Mouse (Mus musculus): ENCODE measurements at regions not wholly inside any gene's neighbourhood (a gene's known extent, or its start where the extent isn't known, plus 50 kb on each side); places are given as distances from the start of the nearest gene placed in this dataset.

DNA sequence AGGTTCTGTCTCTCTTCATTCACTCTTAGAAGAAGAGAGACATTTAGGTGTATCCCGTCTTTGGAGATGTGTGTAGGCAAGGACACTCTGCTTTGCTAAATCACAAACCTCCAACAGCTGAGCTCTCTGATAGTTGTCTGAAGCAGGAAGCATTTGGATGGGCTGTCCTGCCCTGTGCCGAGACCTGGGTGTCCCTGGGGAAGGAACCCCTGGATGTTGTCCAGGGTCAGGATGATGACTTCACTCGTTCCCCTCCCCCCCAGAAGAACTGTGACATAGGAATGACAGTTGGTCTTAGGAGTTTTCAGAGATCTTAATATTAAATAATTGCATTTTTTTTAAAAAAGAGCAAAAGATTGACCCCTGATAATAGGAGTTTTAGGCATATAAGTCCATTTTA lies 197.9 kb upstream of the Arid1b start:
- no peaks in the 10 kb centered on the region for H3K27me3 ChIP-seq (ENCODE audit: control insufficient read depth, insufficient read depth, low read length, poor library complexity, severe bottlenecking)
- no peak for DNase-seq (ENCODE audit: low read depth, low spot score)
- no peaks in the 10 kb centered on the region for H3K36me3 ChIP-seq (ENCODE audit: control insufficient read depth, insufficient read depth, low read length, poor library complexity, severe bottlenecking)

DNA sequence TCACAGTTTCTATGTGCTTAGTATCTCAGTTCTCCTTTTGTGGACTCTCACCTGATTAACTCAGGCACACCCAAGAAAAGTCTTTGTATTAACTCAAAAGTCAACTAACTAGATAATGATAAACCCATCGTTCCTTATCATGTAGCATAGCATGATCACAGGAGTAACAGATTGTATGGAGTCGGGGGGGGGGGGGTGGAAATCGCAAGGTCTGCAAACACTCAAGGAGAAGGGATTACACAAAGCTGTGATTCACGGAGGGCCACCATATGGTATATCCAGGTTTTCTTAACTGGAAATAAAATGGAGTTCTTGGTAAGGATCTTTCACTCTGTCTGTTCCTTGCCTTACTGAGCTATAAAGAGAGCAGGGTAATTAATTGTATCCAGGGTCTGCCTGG lies 190.1 kb upstream of the Arid1b start:
- DNase-seq (ENCODE audit: low read depth, low spot score) = no peak
- Histone ChIP-seq H3K27me3 (ENCODE audit: control insufficient read depth, insufficient read depth, low read length, poor library complexity, severe bottlenecking) (no peaks in the 10 kb centered on the region), H3K36me3 (ENCODE audit: control insufficient read depth, insufficient read depth, low read length, poor library complexity, severe bottlenecking) (no peaks in the 10 kb centered on the region)

DNA sequence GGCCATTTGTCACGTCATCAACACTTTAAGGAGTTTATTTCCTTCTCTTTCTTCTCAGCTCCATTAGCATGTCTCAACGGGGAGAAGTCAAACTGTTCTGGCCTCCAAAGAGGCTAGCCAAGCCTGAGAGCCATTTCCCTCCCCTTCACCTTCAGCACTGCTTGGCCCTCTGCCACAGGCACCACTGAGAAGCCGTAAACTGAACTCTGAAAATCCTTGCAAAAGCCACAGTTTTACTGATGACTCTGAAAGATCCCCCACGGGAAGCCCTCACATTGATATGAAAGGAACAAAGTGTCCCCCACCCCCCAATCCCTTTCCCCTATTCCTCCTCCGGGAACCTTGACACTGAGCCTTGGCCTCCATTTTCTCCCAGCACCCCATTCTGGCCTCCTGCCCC lies 188.1 kb upstream of the Arid1b start:
- H3K36me3 ChIP-seq (ENCODE audit: control insufficient read depth, insufficient read depth, low read length, poor library complexity, severe bottlenecking) = no peaks in the 10 kb centered on the region
- no peaks in the 10 kb centered on the region for H3K27me3 ChIP-seq (ENCODE audit: control insufficient read depth, insufficient read depth, low read length, poor library complexity, severe bottlenecking)
- DNase-seq (ENCODE audit: low read depth, low spot score) = no peak

DNA sequence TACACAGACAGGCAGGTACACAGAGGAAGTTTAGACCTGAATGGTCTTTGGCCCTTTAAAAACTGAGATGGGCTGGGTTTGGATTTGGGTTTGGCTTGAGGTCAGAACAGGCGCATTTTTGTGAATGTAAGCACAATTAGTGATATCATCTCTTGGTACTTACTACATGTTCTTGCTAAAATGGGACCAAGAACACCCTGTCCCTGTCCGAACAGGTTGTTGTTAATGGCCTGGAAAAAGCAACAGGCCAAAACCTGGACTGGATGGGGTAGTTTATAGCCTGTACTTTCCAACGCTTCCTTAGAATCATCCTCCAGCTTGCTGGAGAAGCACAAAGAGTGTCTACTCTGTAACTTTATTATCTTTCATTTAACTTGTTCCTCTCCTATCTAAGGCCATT lies 185.2 kb upstream of the Arid1b start:
- Histone ChIP-seq H3K36me3 (ENCODE audit: control insufficient read depth, insufficient read depth, low read length, poor library complexity, severe bottlenecking) (no peaks in the 10 kb centered on the region), H3K27me3 (ENCODE audit: control insufficient read depth, insufficient read depth, low read length, poor library complexity, severe bottlenecking) (no peaks in the 10 kb centered on the region)
- no peak for DNase-seq (ENCODE audit: low read depth, low spot score)

DNA sequence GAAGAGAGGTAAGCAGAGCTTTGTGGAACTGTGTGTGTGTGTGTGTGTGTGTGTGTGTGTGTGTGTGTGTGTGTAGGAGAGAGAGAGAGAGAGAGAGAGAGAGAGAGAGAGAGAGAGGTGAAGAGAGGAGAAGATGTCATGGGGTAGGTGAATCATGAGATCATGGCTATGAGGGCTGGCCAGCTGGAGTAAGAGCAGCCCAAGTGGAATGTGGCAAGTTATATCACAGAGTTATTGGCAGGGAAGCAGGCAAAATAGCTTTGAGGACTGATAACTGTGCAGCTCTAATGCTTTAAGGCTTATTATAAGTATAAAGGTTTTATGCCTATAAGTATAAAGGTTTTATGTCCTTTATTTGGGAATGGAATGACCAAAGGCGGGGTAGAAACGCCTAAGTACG lies 180.9 kb upstream of the Arid1b start:
- H3K27me3 ChIP-seq (ENCODE audit: control insufficient read depth, insufficient read depth, low read length, poor library complexity, severe bottlenecking) = no peaks in the 10 kb centered on the region
- H3K36me3 ChIP-seq (ENCODE audit: control insufficient read depth, insufficient read depth, low read length, poor library complexity, severe bottlenecking) = no peaks in the 10 kb centered on the region
- DNase-seq (ENCODE audit: low read depth, low spot score) = no peak

DNA sequence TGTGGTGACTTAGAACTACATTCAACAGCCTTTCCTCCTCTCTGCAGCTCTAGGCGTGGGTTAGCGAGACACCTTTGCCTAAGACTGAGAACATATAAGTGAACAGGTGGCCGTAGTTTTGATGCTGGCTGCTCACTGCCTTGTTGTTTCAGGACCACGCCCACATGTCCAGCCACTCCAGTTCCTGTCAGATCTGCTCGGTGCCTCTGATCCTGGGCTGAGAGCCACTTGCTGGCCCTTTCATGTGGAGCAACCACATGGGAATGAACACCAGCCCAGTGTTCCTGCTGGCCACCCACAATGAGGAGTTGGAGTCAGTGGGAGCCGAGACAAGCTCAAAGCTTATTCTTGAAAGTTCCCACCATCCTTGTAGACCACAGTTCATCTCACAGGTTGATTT lies 180.5 kb upstream of the Arid1b start:
- H3K36me3 ChIP-seq (ENCODE audit: control insufficient read depth, insufficient read depth, low read length, poor library complexity, severe bottlenecking) = no peaks in the 10 kb centered on the region

DNA sequence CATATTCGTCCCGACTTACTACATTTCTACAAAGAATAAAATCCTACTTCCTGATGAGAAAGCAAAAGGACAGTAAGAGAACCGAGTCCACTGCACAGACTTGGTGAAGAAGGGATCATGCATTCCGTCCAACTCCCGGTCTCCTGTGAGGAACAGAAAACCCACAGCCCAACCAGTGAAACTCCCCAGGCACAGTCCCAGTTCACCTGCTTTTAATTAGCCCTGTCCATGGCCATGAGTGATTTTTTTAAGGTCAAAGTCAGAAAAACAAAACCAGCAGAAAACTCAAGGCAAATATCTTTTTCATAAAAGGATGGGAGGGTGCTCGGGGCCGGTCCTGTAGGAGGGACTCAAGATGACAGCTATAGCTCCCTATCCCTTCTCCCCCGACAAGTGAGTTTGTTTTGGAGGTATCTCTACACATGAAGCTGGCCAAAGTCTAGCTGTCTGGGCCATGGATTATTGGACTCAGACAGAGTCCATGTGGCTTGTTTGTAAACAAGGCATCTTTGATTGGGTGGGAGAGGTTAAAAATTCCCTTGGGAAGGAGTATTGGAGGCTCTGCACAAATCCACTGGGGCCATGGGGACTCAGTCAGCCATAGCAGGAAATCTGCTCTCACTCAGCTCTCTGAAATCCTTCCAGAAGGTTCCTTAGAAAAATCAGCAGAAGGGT lies 168.8 kb upstream of the Arid1b start:
- Histone ChIP-seq H3K36me3 (ENCODE audit: control insufficient read depth, insufficient read depth, low read length, poor library complexity, severe bottlenecking) (no peaks in the 10 kb centered on the region), H3K27me3 (ENCODE audit: control insufficient read depth, insufficient read depth, low read length, poor library complexity, severe bottlenecking) (no peaks in the 10 kb centered on the region)
- no peak for DNase-seq (ENCODE audit: low read depth, low spot score)

More for the DNA sequence above, 180.5 kb upstream of the Arid1b start:
- H3K27me3 ChIP-seq (ENCODE audit: control insufficient read depth, insufficient read depth, low read length, poor library complexity, severe bottlenecking) = no peaks in the 10 kb centered on the region
- DNase-seq (ENCODE audit: low read depth, low spot score) = no peak

DNA sequence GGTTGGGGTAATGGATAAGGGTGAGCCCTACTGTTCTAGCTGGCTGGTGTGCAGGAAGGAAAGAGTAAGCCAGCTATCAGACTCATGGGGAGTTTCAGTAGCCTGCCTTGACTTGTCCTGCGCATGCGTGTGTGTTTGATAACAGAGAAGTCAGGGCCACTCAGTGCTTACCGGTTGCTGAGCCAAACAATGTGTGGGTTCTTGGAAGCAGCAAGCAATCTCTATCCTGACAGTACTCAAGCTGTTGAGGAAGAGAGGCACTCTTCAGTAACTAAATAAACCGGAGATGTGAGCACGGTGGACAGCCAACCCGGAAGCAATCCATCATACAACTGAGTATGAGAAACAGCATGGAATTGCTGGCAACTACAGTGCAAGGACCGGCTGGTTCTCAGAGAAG lies 160.1 kb upstream of the Arid1b start:
- no peak for DNase-seq (ENCODE audit: low read depth, low spot score)
- Histone ChIP-seq H3K27me3 (ENCODE audit: control insufficient read depth, insufficient read depth, low read length, poor library complexity, severe bottlenecking) (no peaks in the 10 kb centered on the region), H3K36me3 (ENCODE audit: control insufficient read depth, insufficient read depth, low read length, poor library complexity, severe bottlenecking) (no peaks in the 10 kb centered on the region)

DNA sequence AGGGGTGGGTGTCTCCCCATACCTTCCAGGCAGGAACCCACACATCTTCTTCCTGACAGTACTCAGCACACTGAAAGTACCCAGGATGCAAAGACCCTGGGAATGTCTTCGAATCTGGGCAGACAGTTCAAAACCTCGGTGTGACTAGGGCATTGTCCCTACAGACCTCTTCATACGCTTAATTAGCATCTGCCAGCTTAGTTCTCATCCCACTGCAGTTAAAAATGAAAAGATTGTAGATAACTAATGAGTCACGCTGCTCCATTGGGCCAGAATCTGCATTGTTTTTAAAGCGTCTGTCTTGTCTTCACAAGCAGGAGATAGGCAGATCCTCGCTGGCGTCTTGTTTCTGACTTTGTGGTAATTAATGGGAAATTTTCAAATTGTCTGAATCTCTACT lies 159.6 kb upstream of the Arid1b start:
- DNase-seq (ENCODE audit: low read depth, low spot score) = no peak
- Histone ChIP-seq H3K36me3 (ENCODE audit: control insufficient read depth, insufficient read depth, low read length, poor library complexity, severe bottlenecking) (no peaks in the 10 kb centered on the region), H3K27me3 (ENCODE audit: control insufficient read depth, insufficient read depth, low read length, poor library complexity, severe bottlenecking) (no peaks in the 10 kb centered on the region)

DNA sequence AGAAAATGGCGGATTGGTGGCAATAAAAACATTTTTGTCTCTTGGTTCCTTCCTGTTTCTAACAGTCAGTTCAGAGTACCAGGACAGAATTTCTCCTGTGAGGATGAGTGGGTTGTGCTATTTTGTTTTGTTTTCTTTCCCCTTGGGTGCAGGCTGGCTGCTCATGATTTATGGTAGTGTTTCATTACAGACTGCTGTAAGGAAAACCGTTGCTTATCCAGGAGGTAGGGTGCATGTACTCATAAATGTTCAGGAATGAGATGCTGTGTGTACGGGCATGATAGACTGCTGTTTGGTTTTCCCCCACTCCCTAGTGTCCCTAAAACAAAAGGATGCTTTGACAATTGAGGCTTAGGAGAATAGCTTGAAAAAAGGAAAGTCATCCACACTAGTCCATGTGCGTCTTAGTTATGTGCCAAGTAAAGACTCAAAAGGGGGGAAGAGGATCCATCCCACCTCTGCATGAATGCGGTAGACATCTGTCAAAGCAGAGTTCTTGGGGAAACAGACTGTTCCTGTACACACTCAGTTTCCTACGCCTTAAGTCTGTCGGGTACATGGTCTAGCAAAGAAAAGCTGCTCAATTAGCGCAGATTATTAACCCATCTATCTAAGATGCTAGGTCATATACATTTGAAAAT lies 158.9 kb upstream of the Arid1b start:
- Histone ChIP-seq H3K36me3 (ENCODE audit: control insufficient read depth, insufficient read depth, low read length, poor library complexity, severe bottlenecking) (no peaks in the 10 kb centered on the region), H3K27me3 (ENCODE audit: control insufficient read depth, insufficient read depth, low read length, poor library complexity, severe bottlenecking) (no peaks in the 10 kb centered on the region)
- DNase-seq (ENCODE audit: low read depth, low spot score) = no peak

DNA sequence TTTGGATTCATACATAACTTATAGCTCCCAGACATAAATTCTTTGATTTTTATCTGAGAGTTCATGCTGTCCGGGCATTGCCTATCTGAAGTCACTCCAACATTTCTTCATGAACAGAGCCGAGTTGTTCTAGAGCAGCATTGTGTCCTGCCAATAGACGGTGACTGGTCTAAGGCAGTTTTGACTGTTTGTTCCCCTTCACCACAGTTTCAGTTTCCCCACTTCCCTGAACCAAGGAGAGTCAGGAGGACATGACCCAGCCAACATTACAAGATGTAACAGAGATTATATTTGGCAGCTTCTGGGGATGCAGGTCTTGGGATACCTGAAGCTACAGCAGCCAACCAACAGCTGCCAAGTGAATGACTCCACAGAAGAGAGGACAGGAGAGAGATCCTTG lies 154.0 kb upstream of the Arid1b start:
- DNase-seq (ENCODE audit: low read depth, low spot score) = no peak
- H3K36me3 ChIP-seq (ENCODE audit: control insufficient read depth, insufficient read depth, low read length, poor library complexity, severe bottlenecking) = no peaks in the 10 kb centered on the region
- no peaks in the 10 kb centered on the region for H3K27me3 ChIP-seq (ENCODE audit: control insufficient read depth, insufficient read depth, low read length, poor library complexity, severe bottlenecking)

DNA sequence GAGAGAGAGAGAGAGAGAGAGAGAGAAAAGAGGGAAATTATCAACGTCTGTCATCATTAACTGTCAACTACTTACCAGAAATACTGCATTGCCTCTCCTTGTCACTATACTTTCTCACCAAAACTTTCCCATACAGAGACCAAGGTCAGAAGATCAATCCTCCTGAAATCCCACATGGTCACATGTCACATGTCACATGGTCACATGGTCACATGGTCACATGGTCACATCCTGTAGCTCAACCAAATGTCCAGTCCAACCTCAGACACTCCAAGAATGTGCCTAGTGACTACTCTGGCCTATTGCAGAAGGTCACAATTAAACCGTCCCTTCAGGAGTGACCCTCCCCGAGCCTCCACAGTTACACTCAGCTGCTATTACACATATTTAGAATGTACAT lies 135.8 kb upstream of the Arid1b start:
- DNase-seq (ENCODE audit: low read depth, low spot score) = no peak
- Histone ChIP-seq H3K27me3 (ENCODE audit: control insufficient read depth, insufficient read depth, low read length, poor library complexity, severe bottlenecking) (no peaks in the 10 kb centered on the region), H3K36me3 (ENCODE audit: control insufficient read depth, insufficient read depth, low read length, poor library complexity, severe bottlenecking) (no peaks in the 10 kb centered on the region)

DNA sequence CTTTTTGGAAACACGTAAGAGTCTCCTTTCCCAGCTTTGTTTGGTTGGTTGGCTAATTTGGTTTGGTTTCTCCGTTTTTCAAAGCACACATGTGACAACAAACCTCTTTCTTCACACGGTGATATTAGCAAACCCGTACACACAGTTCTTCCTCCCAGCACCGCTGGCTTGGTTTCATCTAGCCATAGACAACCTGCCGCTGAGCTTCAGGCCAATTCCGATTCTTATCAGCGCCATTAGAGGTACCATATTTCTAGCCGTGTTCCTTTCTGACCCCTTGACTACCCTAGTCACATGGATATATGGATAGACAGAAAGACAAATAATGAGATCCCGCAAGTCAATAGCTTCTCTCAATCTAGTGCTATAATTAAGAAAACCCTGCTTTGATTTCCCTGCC lies 129.2 kb upstream of the Arid1b start:
- no peak for DNase-seq (ENCODE audit: low read depth, low spot score)
- H3K36me3 ChIP-seq (ENCODE audit: control insufficient read depth, insufficient read depth, low read length, poor library complexity, severe bottlenecking) = no peaks in the 10 kb centered on the region
- H3K27me3 ChIP-seq (ENCODE audit: control insufficient read depth, insufficient read depth, low read length, poor library complexity, severe bottlenecking) = no peaks in the 10 kb centered on the region

DNA sequence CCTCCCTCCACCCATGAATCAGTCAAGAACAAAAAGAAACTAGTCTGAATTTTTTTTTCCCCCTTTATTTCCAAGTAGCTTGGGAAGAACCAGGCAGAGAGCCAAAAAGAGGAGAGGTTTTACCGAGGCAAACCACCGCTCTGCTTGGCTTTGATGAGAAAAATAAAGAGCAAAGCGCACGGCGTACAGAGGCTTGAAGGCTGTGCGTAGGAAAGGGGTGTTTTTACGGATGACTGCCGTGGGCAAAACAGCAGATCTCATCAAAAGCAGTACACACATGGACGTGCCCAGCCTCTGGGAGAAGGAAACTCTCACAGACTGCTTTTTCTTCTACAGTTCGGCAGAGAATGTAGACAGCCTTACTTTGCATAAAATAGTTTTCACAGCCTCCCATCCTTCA lies 128.5 kb upstream of the Arid1b start:
- H3K27me3 ChIP-seq (ENCODE audit: control insufficient read depth, insufficient read depth, low read length, poor library complexity, severe bottlenecking) = no peaks in the 10 kb centered on the region
- DNase-seq (ENCODE audit: low read depth, low spot score) = no peak
- no peaks in the 10 kb centered on the region for H3K36me3 ChIP-seq (ENCODE audit: control insufficient read depth, insufficient read depth, low read length, poor library complexity, severe bottlenecking)

DNA sequence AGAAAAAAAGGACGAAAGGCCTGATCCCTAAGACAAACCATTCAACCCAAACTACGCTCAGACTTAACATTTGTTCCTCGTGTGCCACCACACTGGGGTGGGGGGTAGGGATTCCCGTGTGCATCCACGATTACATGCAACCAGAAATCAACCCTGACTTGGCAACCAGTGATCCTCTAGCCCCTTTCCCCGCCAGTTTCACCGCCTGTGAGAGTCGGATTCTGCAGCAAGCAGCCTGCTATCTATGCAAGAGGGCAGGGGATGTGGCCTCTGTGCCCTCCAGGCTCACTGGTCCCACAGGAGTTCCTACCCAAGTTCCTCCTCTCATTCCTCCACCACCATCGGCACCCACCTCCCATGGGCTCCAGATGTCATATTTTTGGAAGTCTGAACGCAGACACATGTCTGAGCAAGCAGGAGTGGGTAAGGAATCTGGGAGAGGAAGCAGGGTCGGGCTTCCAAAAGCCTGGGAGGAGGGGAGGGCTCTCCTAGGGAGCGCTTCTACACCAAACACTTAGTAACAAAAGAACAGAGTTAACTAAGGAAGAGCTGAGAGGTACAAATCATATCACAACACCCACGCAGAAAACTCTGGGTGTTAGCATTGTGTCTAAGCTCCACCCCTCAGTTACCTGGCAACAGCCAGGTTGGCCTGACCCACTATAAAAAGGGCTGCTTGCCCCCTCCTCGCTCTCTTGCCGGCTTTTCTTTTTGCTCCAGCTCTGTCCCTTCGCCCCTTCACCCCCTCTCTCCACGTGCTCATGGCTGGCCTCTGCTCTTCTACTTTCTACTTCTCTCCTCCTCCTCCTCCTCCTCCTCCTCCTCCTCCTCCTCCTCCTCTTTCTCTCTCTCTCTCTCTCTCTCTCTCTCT lies 127.9 kb upstream of the Arid1b start:
- Histone ChIP-seq H3K36me3 (ENCODE audit: control insufficient read depth, insufficient read depth, low read length, poor library complexity, severe bottlenecking) (no peaks in the 10 kb centered on the region), H3K27me3 (ENCODE audit: control insufficient read depth, insufficient read depth, low read length, poor library complexity, severe bottlenecking) (no peaks in the 10 kb centered on the region)
- DNase-seq (ENCODE audit: low read depth, low spot score) = no peak
